Mouse (Mus musculus) liver, embryonic 11.5 days (tissue): Measurements from ENCODE around the gene Auh. TPM values are rescaled to one million over a fixed set of nuclear protein-coding genes. Genes with fewer than 3 reads are reported as not detected.

Source experiments
- ATAC-seq: fragments of 200-750 bp; cut with Nextera tagmentation; replicated peaks from 2 replicates; pipeline ENCODE4 v1.8.0; 2017; ENCODE audit warnings: moderate number of reproducible peaks, mild to moderate bottlenecking, moderate TSS enrichment, moderate library complexity; ENCODE audit not compliant: low FRiP score
- DNase-seq: peaks from one replicate; pipeline ENCODE4 v3.0.0-alpha.2; 2017; ENCODE audit warnings: low spot score
- H3K27ac ChIP-seq: fragments of 300-500 bp; sonication (generic); 2 replicates; pipeline ENCODE4 v1.5.1; 2014; ENCODE audit warnings: mild to moderate bottlenecking, low read depth, low read length, control low read depth
- H3K27me3 ChIP-seq: fragments of 300-500 bp; sonication (generic); replicated peaks from 2 replicates; pipeline ENCODE4 v1.6.1; 2014; ENCODE audit warnings: low read length, mixed read lengths; ENCODE audit not compliant: control insufficient read depth, insufficient read depth
- H3K36me3 ChIP-seq: fragments of 300-500 bp; sonication (generic); 2 replicates; pipeline ENCODE4 v1.6.1; 2014; ENCODE audit warnings: mild to moderate bottlenecking, low read length, moderate library complexity, mixed read lengths; ENCODE audit not compliant: control insufficient read depth, insufficient read depth
- H3K4me1 ChIP-seq: fragments of 300-500 bp; sonication (generic); replicated peaks from 2 replicates; pipeline ENCODE4 v1.6.1; 2014; ENCODE audit warnings: low read length, mixed read lengths; ENCODE audit not compliant: control insufficient read depth, insufficient read depth
- H3K4me2 ChIP-seq: fragments of 300-500 bp; sonication (generic); 2 replicates; pipeline ENCODE4 v1.6.1; 2014; ENCODE audit warnings: mild to moderate bottlenecking, control low read depth, moderate library complexity
- H3K4me3 ChIP-seq: fragments of 300-500 bp; sonication (generic); 2 replicates; pipeline ENCODE4 v1.5.1; 2014; ENCODE audit warnings: low read depth, low read length, control low read depth
- H3K9ac ChIP-seq: fragments of 300-500 bp; sonication (generic); 2 replicates; pipeline ENCODE4 v1.6.1; 2014; ENCODE audit warnings: low read depth, low read length, control low read depth
- H3K9me3 ChIP-seq: fragments of 300-500 bp; sonication (generic); 2 replicates; pipeline ENCODE4 v1.6.1; 2016; ENCODE audit warnings: low read length, inconsistent platforms, mixed read lengths; ENCODE audit not compliant: control insufficient read depth
- WGBS: fragments of 180-500 bp; shearing (Covaris S2); extraction: QIAGEN DNeasy Blood & Tissue Kit; methylation state at CpG from one replicate; pipeline ENCODE4 v1.1.7; 2014; 5-methylcytosine and 5-hydroxymethylcytosine counted together
- polyA plus RNA-seq: library from polyadenylated mRNA; unstranded; fragments of >200 nt; fragmentation: Nextera tagmentation; extraction: Ambion mirVana; gene quantifications from 2 replicates; pipeline ENCODE4 v1.2.1, GENCODE M21; 2014

Auh gene
- polyA plus RNA-seq, 1 experiment from 2014 or later: 35.4 TPM

GRCm38 (mm10) chr13:52879918-52880317 lies 49.6 kb downstream of the Auh start:
- 76% methylated on average over 12 of the region's 12 CpGs for WGBS
- Histone ChIP-seq H3K27me3 (no peaks in the 10 kb centered on the region), H3K4me1 (no peaks in the 10 kb centered on the region), H3K9ac (no peak overlapping the region), H3K4me3 (no peak overlapping the region), H3K4me2 (no peak overlapping the region), H3K36me3 (no peaks in the 10 kb centered on the region), H3K27ac (no peak overlapping the region), H3K9me3 (no peaks in the 10 kb centered on the region)
- ATAC-seq: no peak
- no peak for DNase-seq

- Histone ChIP-seq H3K27me3 (no peaks in the 10 kb centered on the region), H3K9ac (no peak overlapping the region), H3K9me3 (no peaks in the 10 kb centered on the region), H3K4me1 (no peaks in the 10 kb centered on the region; the same call in 1 of the 2 replicates), H3K4me2 (no peak overlapping the region), H3K27ac (no peak overlapping the region), H3K4me3 (no peak overlapping the region), H3K36me3 (no peaks in the 10 kb centered on the region)
- DNase-seq (no peak), ATAC-seq (no peak)
- WGBS: 83% methylated on average over 9 of the region's 9 CpGs
Measured at GRCm38 (mm10) chr13:52879291-52879690, 50.2 kb downstream of the Auh start.

DNA sequence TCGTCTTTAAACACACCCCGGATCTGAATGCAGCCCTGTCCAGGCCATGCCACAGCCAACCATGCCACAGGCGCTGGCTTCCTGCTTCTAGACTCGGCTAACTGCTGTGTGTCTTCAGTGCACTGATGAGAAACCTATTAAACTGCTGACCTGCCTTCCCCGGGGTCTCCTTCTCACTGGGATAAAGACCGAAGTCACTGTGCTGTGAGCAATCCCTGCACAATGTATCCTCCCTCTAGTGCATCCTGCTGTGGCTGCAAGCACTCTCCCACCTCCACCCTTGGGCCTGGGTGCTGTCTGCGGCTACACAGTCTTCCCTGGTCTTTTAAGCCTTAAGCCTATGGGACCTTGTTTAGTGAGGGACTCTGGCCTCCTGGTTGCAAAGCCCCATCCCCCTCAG lies 50.7 kb downstream of the Auh start:
- Histone ChIP-seq H3K9ac (no peak overlapping the region), H3K4me3 (no peak overlapping the region), H3K27me3 (no peaks in the 10 kb centered on the region), H3K4me2 (no peak overlapping the region), H3K4me1 (no peaks in the 10 kb centered on the region; the same call in 1 of the 2 replicates), H3K9me3 (no peaks in the 10 kb centered on the region), H3K27ac (no peak overlapping the region), H3K36me3 (no peaks in the 10 kb centered on the region)
- no peak for DNase-seq
- WGBS: 83% methylated on average over 7 of the region's 7 CpGs
- ATAC-seq: no peak

DNA sequence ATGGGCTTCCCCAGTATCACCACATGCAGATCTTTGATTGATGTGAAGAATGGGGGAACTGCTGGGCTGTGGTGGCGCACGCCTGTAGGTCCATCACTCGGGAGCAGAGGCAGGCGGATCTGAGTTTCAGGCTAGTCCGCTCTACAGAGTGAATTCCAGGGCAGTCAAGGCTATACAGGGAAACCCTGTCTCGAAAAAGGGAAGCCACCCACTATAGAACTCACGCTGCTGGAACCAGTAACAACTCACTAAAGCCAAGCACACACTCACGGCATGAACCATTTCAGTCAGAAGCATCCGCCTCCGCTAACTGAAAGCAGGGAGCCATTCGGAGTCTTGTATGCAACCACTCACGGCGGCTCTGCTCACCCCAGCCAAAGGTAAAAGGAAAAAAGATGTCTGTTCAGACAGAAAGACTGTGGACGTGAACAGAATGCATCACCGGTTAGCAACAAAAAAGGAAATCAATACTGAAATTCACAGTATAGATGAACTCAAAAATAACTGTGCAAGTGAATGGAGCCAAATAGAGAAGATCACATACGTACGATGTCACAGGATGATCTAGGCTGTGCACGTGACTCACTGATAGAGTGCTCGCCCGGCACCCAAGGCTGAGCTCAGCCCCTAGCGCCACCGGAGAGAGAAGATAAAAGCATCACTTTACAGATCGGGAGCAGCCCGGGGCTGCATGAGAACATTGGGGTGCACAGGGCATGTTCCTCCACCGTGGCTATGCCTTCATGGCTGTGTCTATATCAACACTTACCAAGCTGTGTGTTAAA lies 53.7 kb downstream of the Auh start:
- no peaks in the 10 kb centered on the region for H3K9me3 ChIP-seq
- no peaks in the 10 kb centered on the region; the same call in 1 of the 2 replicates for H3K4me1 ChIP-seq
- no peak for ATAC-seq
- no peak overlapping the region for H3K9ac ChIP-seq
- no peak overlapping the region for H3K4me3 ChIP-seq
- no peak for DNase-seq
- H3K27me3 ChIP-seq: no peaks in the 10 kb centered on the region
- WGBS: 61% methylated on average over 25 of the region's 25 CpGs
- no peak overlapping the region for H3K4me2 ChIP-seq
- no peaks in the 10 kb centered on the region for H3K36me3 ChIP-seq
- no peak overlapping the region for H3K27ac ChIP-seq

DNA sequence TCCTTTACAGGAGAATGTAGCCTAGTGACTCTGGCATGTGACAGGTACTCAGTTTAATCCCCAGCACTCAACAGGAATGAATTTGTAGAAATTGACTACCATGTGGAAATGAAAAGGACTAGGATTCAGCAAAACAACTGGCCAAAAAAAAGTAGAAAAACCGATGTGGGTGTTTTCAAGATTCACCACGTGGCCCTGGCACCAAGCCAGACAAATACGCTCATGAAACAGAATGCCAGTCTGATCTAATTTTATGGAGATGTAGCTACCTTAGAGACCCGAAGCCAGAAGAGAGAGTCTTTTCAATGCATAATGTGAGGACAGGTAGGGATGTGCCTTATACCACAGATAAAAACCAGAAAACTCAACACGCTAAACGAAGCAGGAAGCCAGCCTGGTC lies 54.4 kb downstream of the Auh start:
- no peak overlapping the region for H3K4me3 ChIP-seq
- H3K27me3 ChIP-seq: no peaks in the 10 kb centered on the region
- H3K4me2 ChIP-seq: no peak overlapping the region
- DNase-seq: no peak
- H3K36me3 ChIP-seq: no peaks in the 10 kb centered on the region
- H3K27ac ChIP-seq: no peak overlapping the region
- no peaks in the 10 kb centered on the region for H3K9me3 ChIP-seq
- no peaks in the 10 kb centered on the region; the same call in 1 of the 2 replicates for H3K4me1 ChIP-seq
- 61% methylated on average over 6 of the region's 6 CpGs for WGBS
- ATAC-seq: no peak
- no peak overlapping the region for H3K9ac ChIP-seq

DNA sequence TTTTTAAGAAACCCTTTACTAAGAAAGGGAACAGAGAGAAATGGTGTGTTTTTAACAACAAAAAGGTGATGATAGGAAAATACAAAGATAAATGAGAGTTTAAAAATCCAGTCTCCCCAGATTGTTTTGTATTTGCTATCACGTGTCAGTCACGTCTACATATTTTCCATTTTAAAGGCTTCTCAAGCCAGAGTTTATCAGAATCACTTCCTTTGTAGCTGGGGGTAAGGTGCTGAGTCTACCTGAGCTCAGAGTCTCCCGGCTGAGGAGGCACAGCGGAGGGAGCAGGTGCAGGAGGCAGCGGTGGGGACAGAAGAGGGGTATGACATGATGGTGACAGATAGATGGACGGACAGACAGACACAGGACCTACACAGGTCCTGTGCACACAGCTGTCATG lies 55.1 kb downstream of the Auh start:
- DNase-seq: no peak

GRCm38 (mm10) chr13:52873923-52874322 lies 55.6 kb downstream of the Auh start:
- 38% methylated on average over 11 of the region's 11 CpGs for WGBS
- no peak overlapping the region for H3K9ac ChIP-seq
- H3K4me3 ChIP-seq: no peak overlapping the region
- H3K4me1 ChIP-seq: no peaks in the 10 kb centered on the region; the same call in 1 of the 2 replicates
- no peak overlapping the region for H3K4me2 ChIP-seq
- no peaks in the 10 kb centered on the region for H3K9me3 ChIP-seq
- H3K27ac ChIP-seq: no peak overlapping the region
- no peak for DNase-seq
- no peaks in the 10 kb centered on the region for H3K27me3 ChIP-seq
- no peak for ATAC-seq
- H3K36me3 ChIP-seq: no peaks in the 10 kb centered on the region

More for the DNA sequence above, 55.1 kb downstream of the Auh start:
- H3K36me3 ChIP-seq: no peaks in the 10 kb centered on the region
- 62% methylated on average over 6 of the region's 6 CpGs for WGBS
- H3K4me2 ChIP-seq: no peak overlapping the region
- H3K4me3 ChIP-seq: no peak overlapping the region
- no peak for ATAC-seq
- H3K27me3 ChIP-seq: no peaks in the 10 kb centered on the region
- no peaks in the 10 kb centered on the region for H3K9me3 ChIP-seq
- no peak overlapping the region for H3K9ac ChIP-seq
- no peaks in the 10 kb centered on the region; the same call in 1 of the 2 replicates for H3K4me1 ChIP-seq
- H3K27ac ChIP-seq: no peak overlapping the region

DNA sequence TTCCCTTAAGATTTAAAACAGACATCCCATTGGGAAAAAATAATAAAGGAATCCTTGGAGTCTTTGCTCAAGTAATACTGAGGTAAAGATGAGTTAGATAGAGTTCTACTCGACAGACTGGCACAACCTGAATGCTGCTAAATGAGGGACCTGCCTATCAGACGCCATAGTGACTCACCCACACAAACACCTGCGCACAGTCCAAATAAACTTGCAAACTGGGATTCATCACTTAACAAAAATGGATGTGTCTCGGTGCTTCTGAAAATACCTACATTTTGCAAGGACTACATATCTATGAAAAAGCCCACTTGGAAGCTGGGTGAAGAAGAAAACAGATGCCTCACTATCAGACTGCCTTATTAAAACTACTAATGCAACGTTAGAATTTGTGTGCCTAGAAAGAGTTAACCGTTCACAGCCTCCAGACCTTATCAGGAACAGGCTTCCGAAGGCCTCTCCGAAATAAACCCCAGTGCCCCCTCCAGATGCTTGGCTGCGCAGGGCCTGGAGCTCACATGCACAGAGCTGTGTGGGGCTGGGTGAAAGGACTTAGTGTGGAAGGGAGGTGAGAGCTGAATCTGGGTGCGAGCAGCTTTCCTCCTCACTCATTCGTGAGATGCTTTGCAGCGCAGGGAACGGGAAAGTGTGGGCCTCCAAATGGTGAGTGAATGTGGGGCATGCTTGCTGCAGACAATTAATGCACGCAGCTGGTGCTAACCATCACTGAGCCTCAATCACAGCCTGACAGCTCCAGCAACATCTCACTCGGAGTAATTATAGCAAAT lies 63.3 kb downstream of the Auh start:
- Histone ChIP-seq H3K4me3 (no peak overlapping the region), H3K4me1 (peaks cover 13% of the 10 kb centered on the region), H3K9ac (no peak overlapping the region), H3K27me3 (no peaks in the 10 kb centered on the region), H3K27ac (no peak overlapping the region), H3K9me3 (no peaks in the 10 kb centered on the region), H3K4me2 (no peak overlapping the region), H3K36me3 (no peaks in the 10 kb centered on the region)
- no peak for ATAC-seq
- WGBS: 34% methylated on average over 15 of the region's 15 CpGs
- DNase-seq: no peak
